Mouse (Mus musculus): ENCODE data around the gene AC109138.7. TPM values are rescaled to one million over a fixed set of nuclear protein-coding genes. Genes with fewer than 3 reads are reported as not detected.
A peak's percentile ranks its signal among the peaks of the same experiment; 100 is the strongest.
"Not testable (repeated sequence)": the region's sequence is repeated elsewhere in the genome, so short reads cannot be mapped to it uniquely, and the experiment has no call there.

The AC109138.7 gene
- polyA plus RNA-seq, 1 experiment: not detected

DNA sequence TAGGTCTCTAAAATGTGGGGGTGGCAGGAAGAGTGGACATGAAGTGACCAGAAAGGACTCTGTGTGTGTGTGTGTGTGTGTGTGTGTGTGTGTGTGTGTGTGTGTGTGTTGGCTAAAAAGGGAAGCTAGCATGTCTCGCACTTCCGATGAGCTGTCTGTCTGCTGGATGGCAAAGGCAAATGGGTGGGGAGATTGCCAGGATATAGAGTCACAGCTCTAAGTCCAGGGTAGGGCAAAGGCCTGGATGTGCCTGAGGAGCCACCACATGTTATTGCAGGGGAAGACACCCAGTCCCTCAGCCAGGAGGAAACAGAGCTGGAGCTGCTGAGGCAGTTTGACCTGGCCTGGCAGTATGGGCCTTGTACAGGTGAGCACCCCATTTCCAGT, 18.0 kb downstream of the AC109138.7 start:
- TF ChIP-seq POLR2A (IDR thresholded peaks at IDR 0.05; ENCODE audit: extremely low read depth, insufficient read depth, low read length) (no peak), CTCF (IDR thresholded peaks at IDR 0.05; ENCODE audit: extremely low read depth, insufficient read depth, low read length) (no peak)
- Histone ChIP-seq H3K27ac (ENCODE audit: insufficient read depth, low read length) (peak overlapping the region; percentile 88), H3K4me3 (ENCODE audit: insufficient read depth, low read length) (peak overlapping the region; percentile 45), H3K4me1 (ENCODE audit: control insufficient read depth, insufficient read depth, low read length) (peaks cover 5% of the 10 kb centered on the region)

DNA sequence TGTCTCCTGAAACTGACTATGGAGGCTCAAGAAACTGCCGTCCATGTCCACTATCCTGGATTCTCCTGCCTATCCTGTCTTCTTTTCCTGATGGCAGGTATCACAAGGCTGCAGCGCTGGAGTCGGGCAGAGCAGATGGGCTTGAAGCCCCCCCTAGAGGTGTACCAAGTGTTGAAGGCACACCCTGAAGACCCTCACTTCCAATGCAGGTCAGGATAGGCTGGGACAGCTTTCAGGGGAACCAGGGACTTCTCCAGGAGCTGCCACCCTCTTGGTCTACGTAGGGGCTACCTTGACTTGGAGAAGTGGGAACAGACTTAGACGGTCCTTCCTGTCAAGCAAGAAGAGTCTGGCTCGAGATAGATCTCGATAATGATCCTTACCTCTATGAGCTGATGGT, 18.5 kb downstream of the AC109138.7 start:
- H3K4me3 ChIP-seq (ENCODE audit: insufficient read depth, low read length): peak overlapping the region; percentile 45; the same call in 1 of the 2 replicates
- TF ChIP-seq CTCF (IDR thresholded peaks at IDR 0.05; ENCODE audit: extremely low read depth, insufficient read depth, low read length) (no peak), POLR2A (IDR thresholded peaks at IDR 0.05; ENCODE audit: extremely low read depth, insufficient read depth, low read length) (no peak)
- H3K27ac ChIP-seq (ENCODE audit: insufficient read depth, low read length): no peak overlapping the region
- H3K4me1 ChIP-seq (ENCODE audit: control insufficient read depth, insufficient read depth, low read length): peaks cover 5% of the 10 kb centered on the region

DNA sequence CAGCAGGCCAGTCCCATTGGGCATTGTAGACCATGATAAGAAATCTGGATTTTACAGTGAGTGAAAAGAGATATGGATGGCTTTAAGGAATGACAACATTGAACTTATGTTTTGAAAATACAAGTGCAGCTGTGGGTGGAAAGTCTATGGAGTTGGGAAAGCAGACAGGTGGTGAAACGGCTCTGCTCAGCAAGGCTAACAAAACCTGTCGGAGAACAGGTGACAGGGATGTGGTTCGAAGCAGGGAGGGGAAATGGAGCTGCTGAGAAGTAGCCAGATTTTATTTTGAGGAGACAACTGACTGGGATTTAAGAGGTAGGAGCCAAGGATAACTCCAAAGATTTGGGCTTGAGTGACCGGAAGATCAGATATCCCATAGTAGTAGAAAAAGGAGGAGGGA, 20.4 kb downstream of the AC109138.7 start:
- Histone ChIP-seq H3K27ac (ENCODE audit: insufficient read depth, low read length) (no peak overlapping the region), H3K4me3 (ENCODE audit: insufficient read depth, low read length) (no peak overlapping the region), H3K4me1 (ENCODE audit: control insufficient read depth, insufficient read depth, low read length) (peaks cover 5% of the 10 kb centered on the region)
- TF ChIP-seq POLR2A (IDR thresholded peaks at IDR 0.05; ENCODE audit: extremely low read depth, insufficient read depth, low read length) (no peak), CTCF (IDR thresholded peaks at IDR 0.05; ENCODE audit: extremely low read depth, insufficient read depth, low read length) (no peak)

DNA sequence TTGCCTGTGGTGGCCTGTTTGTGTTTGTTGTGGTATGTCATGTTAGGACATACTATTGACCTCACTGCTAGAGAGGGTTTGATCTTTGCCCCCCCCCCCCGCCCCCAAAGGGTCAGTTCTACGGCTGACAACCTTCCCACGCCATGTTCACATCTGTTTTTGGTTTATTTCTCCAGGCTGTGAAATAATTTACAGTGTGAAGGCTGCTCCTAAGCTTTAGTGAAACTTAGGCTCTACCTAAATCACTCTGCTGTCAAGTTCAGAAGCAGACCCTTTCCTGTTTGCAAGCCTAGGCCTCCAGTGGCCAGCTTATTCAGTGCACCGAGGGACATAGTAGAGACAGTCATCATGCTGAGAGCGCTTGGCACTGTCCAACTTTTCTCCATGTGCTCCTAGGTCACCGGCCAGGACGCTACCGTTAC, 26.1 kb downstream of the AC109138.7 start:
- TF ChIP-seq POLR2A (IDR thresholded peaks at IDR 0.05; ENCODE audit: extremely low read depth, insufficient read depth, low read length): no peak
- TF ChIP-seq CTCF (IDR thresholded peaks at IDR 0.05; ENCODE audit: extremely low read depth, insufficient read depth, low read length): no peak
- Histone ChIP-seq H3K4me3 (ENCODE audit: insufficient read depth, low read length) (no peak overlapping the region), H3K27ac (ENCODE audit: insufficient read depth, low read length) (no peak overlapping the region), H3K4me1 (ENCODE audit: control insufficient read depth, insufficient read depth, low read length) (no peaks in the 10 kb centered on the region)

DNA sequence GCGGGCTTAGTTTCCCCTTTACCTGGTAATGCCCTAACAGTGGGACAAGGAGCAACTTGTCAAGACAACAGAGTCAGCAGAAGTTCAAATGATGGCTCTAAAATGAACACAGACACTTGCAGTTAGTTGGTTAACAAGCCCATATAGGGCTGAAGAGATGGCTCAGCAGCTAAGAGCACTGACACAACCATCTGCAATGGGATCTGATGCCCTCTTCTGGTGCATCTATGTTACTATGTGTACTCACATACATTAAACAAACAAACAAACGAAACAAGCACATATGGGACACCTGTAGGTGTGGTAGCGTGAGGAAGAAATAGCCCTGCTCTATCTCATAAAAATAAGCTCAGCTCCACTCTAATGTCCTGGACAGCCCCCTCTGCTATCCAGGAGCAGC, 28.3 kb downstream of the AC109138.7 start:
- TF ChIP-seq CTCF (IDR thresholded peaks at IDR 0.05; ENCODE audit: extremely low read depth, insufficient read depth, low read length): no peak
- TF ChIP-seq POLR2A (IDR thresholded peaks at IDR 0.05; ENCODE audit: extremely low read depth, insufficient read depth, low read length): no peak

DNA sequence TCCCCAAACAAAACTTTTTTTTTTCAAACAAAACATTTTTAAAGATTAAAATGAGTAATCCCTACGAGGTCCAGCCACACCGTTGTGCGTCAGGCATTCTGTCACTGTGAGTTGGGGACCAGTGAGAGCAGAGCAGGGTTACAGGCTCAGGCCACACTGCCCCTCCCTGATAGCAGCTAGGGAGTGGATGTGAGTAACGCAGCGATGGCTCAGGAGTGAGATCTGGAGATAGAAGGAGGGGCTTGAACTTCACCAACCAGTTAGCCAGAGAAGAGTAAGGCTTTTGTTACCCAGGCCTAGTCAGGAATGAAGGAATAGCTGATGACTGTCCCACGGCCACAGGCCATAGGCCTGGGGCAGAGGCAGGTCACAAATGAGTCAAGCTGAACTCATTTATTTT, 30.6 kb downstream of the AC109138.7 start:
- H3K4me3 ChIP-seq (ENCODE audit: insufficient read depth, low read length): no peak overlapping the region
- no peak overlapping the region for H3K27ac ChIP-seq (ENCODE audit: insufficient read depth, low read length)
- no peaks in the 10 kb centered on the region for H3K4me1 ChIP-seq (ENCODE audit: control insufficient read depth, insufficient read depth, low read length)
- TF ChIP-seq CTCF (IDR thresholded peaks at IDR 0.05; ENCODE audit: extremely low read depth, insufficient read depth, low read length) (no peak), POLR2A (IDR thresholded peaks at IDR 0.05; ENCODE audit: extremely low read depth, insufficient read depth, low read length) (no peak)

More for the DNA sequence above, 28.3 kb downstream of the AC109138.7 start:
- no peaks in the 10 kb centered on the region for H3K4me1 ChIP-seq (ENCODE audit: control insufficient read depth, insufficient read depth, low read length)
- no peak overlapping the region for H3K4me3 ChIP-seq (ENCODE audit: insufficient read depth, low read length)
- H3K27ac ChIP-seq (ENCODE audit: insufficient read depth, low read length): no peak overlapping the region

DNA sequence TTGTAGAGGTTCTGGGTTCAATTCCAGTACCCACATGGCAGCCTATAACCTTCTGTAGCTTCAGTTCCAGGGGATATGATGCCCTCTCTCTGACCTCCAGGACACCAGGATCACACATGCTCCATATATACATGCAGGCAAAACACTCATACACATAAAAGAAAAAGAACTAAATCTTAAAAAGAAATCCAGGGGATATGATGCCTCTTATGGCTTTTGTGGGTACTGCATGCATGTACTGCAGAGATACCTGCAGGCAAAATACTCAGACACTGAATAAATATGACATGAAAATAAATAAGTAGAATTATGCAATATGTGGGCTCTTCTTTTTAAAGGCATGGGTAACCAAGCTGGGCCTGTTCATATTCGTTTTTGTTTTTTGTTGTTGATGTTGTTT, 32.9 kb downstream of the AC109138.7 start:
- no peak overlapping the region for H3K27ac ChIP-seq (ENCODE audit: insufficient read depth, low read length)
- no peaks in the 10 kb centered on the region for H3K4me1 ChIP-seq (ENCODE audit: control insufficient read depth, insufficient read depth, low read length)
- H3K4me3 ChIP-seq (ENCODE audit: insufficient read depth, low read length): no peak overlapping the region
- TF ChIP-seq CTCF (IDR thresholded peaks at IDR 0.05; ENCODE audit: extremely low read depth, insufficient read depth, low read length): no peak

DNA sequence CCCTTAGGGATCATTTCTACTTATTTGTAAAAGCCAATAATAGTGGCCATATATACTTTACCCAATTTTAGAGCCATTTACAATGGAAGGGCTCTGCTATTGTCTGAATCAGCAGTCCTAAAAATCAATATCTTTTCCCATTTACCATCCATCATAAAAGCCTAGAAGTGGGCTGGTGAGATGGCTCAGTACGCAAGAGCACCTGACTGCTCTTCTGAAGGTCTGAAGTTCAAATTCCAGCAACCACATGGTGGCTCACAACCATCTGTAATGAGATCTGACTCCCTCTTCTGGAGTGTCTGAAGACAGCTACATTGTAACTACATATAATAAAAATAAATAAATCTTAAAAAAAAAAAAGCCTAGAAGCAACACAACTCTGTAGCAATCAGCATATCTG, 34.5 kb downstream of the AC109138.7 start:
- H3K4me3 ChIP-seq (ENCODE audit: insufficient read depth, low read length); H3K27ac ChIP-seq (ENCODE audit: insufficient read depth, low read length); H3K4me1 ChIP-seq (ENCODE audit: control insufficient read depth, insufficient read depth, low read length): not testable (repeated sequence)

DNA sequence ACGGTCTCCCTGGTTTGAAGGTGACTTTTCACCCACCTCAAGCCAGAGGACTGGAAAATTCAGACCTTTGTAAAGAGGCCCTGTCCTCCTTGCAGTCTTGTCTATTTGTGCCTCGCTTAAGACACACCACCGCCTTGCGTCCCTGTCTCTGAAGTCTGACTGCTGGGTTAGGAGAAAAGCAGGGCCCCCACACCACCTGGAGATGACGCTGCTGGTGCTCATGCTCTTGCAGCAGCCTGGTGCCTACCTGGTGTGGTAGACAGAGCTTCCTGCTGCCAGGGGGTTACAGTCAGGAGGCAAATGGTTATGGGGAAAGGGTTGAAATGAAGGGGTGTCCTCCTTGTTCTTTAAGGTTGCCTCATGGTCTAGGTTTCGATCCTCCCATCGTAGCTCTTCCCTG, 40.1 kb downstream of the AC109138.7 start:
- no peaks in the 10 kb centered on the region for H3K4me1 ChIP-seq (ENCODE audit: control insufficient read depth, insufficient read depth, low read length)
- H3K27ac ChIP-seq (ENCODE audit: insufficient read depth, low read length): no peak overlapping the region
- no peak overlapping the region for H3K4me3 ChIP-seq (ENCODE audit: insufficient read depth, low read length)
- TF ChIP-seq POLR2A (IDR thresholded peaks at IDR 0.05; ENCODE audit: extremely low read depth, insufficient read depth, low read length) (no peak), CTCF (IDR thresholded peaks at IDR 0.05; ENCODE audit: extremely low read depth, insufficient read depth, low read length) (no peak)

DNA sequence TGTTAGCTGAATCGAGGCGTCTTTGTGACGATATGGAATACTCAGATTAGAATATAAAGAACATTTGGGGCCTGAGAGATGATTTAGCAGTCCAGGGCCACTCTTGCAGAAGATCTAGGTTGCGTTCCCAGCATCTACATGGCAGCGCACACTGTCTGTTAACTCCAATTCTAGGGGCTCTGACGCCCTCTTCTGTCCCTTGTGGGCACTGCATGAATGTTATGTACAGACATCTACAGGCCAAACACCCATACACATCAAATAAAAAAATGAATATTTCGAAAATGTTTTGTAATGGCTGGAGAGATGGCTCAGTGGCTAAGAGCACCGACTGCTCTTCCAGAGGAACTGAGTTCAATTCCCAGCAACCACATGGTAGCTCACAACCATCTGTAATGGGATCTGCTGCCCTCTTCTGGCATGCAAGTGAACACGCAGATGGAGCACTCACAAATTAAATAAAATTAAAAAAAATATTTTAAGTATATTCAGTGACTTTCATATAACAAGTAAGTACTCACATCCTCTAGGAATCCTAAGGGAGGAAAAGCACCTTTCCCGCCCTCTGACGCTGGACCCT, 41.5 kb downstream of the AC109138.7 start:
- Histone ChIP-seq H3K4me1 (ENCODE audit: control insufficient read depth, insufficient read depth, low read length) (no peaks in the 10 kb centered on the region), H3K27ac (ENCODE audit: insufficient read depth, low read length) (no peak overlapping the region), H3K4me3 (ENCODE audit: insufficient read depth, low read length) (no peak overlapping the region)
- TF ChIP-seq POLR2A (IDR thresholded peaks at IDR 0.05; ENCODE audit: extremely low read depth, insufficient read depth, low read length): no peak
- peak; percentile 17; the same call in 1 of the 2 replicates for TF ChIP-seq CTCF (IDR thresholded peaks at IDR 0.05; ENCODE audit: extremely low read depth, insufficient read depth, low read length)

Data from cortical plate, adult 2 months (tissue).